Mouse (Mus musculus): ENCODE results near the gene Gm45062. TPM values are rescaled to one million over a fixed set of nuclear protein-coding genes. Genes with fewer than 3 reads are reported as not detected.

Gm45062 gene
- total and polyA plus RNA-seq, 3 experiments, result 2.2 to 3.6 TPM; not detected in 1

- Histone ChIP-seq H3K9me3 (replicated peaks; ENCODE audit: insufficient read depth, low read length) (no peaks in the 10 kb centered on the region), H3K27me3 (ENCODE audit: control insufficient read depth in 1 of 2, insufficient read depth in 2 of 2, low read length in 2 of 2) (no peaks in the 10 kb centered on the region), H3K9ac (ENCODE audit: control insufficient read depth, low read depth, low read length, poor library complexity, severe bottlenecking) (no peak overlapping the region), H3K36me3 (ENCODE audit: control insufficient read depth in 1 of 2, insufficient read depth in 2 of 2, low read length in 2 of 2) (peaks cover 0 to 16% of the 10 kb centered on the region in 2 experiments; a peak in 3 of 4 replicates), H3K4me3 (ENCODE audit: control insufficient read depth in 1 of 2, insufficient read depth in 1 of 2, low read depth in 2 of 2, low read length in 2 of 2) (no peak overlapping the region), H3K4me1 (ENCODE audit: control insufficient read depth in 1 of 2, insufficient read depth in 2 of 2, low read length in 2 of 2) (peaks cover 5 to 13% of the 10 kb centered on the region in 2 experiments), H3K79me2 (ENCODE audit: control insufficient read depth, insufficient read depth, low read length, poor library complexity) (no peaks in the 10 kb centered on the region), H3K27ac (ENCODE audit: control insufficient read depth, low read depth, low read length) (no peak overlapping the region)
- no peak for DNase-seq (ENCODE audit: low read depth, low spot score)
- TF ChIP-seq ZKSCAN1 (IDR thresholded peaks at IDR 0.05; ENCODE audit: low read depth, low read length), result no peak
- TF ChIP-seq GATA1 (IDR thresholded peaks at IDR 0.05; ENCODE audit: low read depth, low read length), result no peak
Measured at GRCm38 (mm10) chr6:8582377-8582776, 323.1 kb downstream of the Gm45062 start.

GRCm38 (mm10) chr6:8583892-8584291 lies 324.6 kb downstream of the Gm45062 start:
- Histone ChIP-seq H3K27ac (ENCODE audit: control insufficient read depth, low read depth, low read length) (peak overlapping the region; percentile 98), H3K9ac (ENCODE audit: control insufficient read depth, low read depth, low read length, poor library complexity, severe bottlenecking) (peak overlapping the region; percentile 69), H3K36me3 (ENCODE audit: control insufficient read depth in 1 of 2, insufficient read depth in 2 of 2, low read length in 2 of 2) (peaks cover 0 to 16% of the 10 kb centered on the region in 2 experiments; a peak in 3 of 4 replicates), H3K4me3 (ENCODE audit: control insufficient read depth in 1 of 2, insufficient read depth in 1 of 2, low read depth in 2 of 2, low read length in 2 of 2) (peak overlapping the region; percentile 65 to 72), H3K79me2 (ENCODE audit: control insufficient read depth, insufficient read depth, low read length, poor library complexity) (no peaks in the 10 kb centered on the region), H3K27me3 (ENCODE audit: control insufficient read depth in 1 of 2, insufficient read depth in 2 of 2, low read length in 2 of 2) (no peaks in the 10 kb centered on the region), H3K4me1 (ENCODE audit: control insufficient read depth in 1 of 2, insufficient read depth in 2 of 2, low read length in 2 of 2) (peaks cover 5 to 13% of the 10 kb centered on the region in 2 experiments), H3K9me3 (replicated peaks; ENCODE audit: insufficient read depth, low read length) (no peaks in the 10 kb centered on the region)
- peak; percentile 80 for DNase-seq (ENCODE audit: low read depth, low spot score)
- no peak for TF ChIP-seq POLR2AphosphoS2 (IDR thresholded peaks at IDR 0.05; ENCODE audit: low read length)
- no peak for TF ChIP-seq USF1 (IDR thresholded peaks at IDR 0.05; ENCODE audit: low read depth, low read length)
- TF ChIP-seq POLR2A (IDR thresholded peaks at IDR 0.05; ENCODE audit: control insufficient read depth in 1 of 2, insufficient read depth in 1 of 2, low read depth in 1 of 2, low read length in 2 of 2, poor library complexity in 1 of 2), result no peak
- no peak for TF ChIP-seq ZMIZ1 (IDR thresholded peaks at IDR 0.05; ENCODE audit: low read depth, low read length)
- TF ChIP-seq RCOR1 (IDR thresholded peaks at IDR 0.05; ENCODE audit: low read depth, low read length), result peak; percentile 43; the same call in 1 of the 2 replicates
- TF ChIP-seq E2F4 (IDR thresholded peaks at IDR 0.05; ENCODE audit: borderline replicate concordance, low read depth, low read length), result no peak
- no peak for TF ChIP-seq ZNF384 (IDR thresholded peaks at IDR 0.05; ENCODE audit: low read depth, low read length)
- peak; percentile 90 for TF ChIP-seq GATA1 (IDR thresholded peaks at IDR 0.05; ENCODE audit: low read depth, low read length)
- no peak for TF ChIP-seq USF2 (IDR thresholded peaks at IDR 0.05; ENCODE audit: borderline replicate concordance in 1 of 2, insufficient read depth in 1 of 2, low read depth in 1 of 2, low read length in 2 of 2)
- no peak for TF ChIP-seq CTCF (IDR thresholded peaks at IDR 0.05 in 2 of 3, conservative IDR thresholded peaks at IDR 0.05 in 1 of 3; ENCODE audit: control insufficient read depth in 1 of 3, insufficient read depth in 1 of 3, low read depth in 2 of 3, low read length in 3 of 3, poor library complexity in 1 of 3, severe bottlenecking in 1 of 3)
- peak; percentile 69 for TF ChIP-seq ETS1 (IDR thresholded peaks at IDR 0.05; ENCODE audit: low read depth, low read length)
- no peak for TF ChIP-seq CHD2 (IDR thresholded peaks at IDR 0.05; ENCODE audit: low read length)
- peak; percentile 81 to 84 for TF ChIP-seq EP300 (IDR thresholded peaks at IDR 0.05; ENCODE audit: low read depth in 1 of 2, low read length in 2 of 2)
- no peak for TF ChIP-seq MAX (IDR thresholded peaks at IDR 0.05; ENCODE audit: low read length)
- no peak for TF ChIP-seq UBTF (IDR thresholded peaks at IDR 0.05; ENCODE audit: borderline replicate concordance, insufficient read depth, low read depth, low read length)
- no peak for TF ChIP-seq SMC3 (IDR thresholded peaks at IDR 0.05; ENCODE audit: low read depth, low read length)
- no peak for TF ChIP-seq MAZ (IDR thresholded peaks at IDR 0.05; ENCODE audit: low read depth, low read length)
